Mouse (Mus musculus) embryonic facial prominence, embryonic 11.5 days (tissue): Measurements from ENCODE around the gene Dnttip2. TPM values are rescaled to one million over a fixed set of nuclear protein-coding genes. Genes with fewer than 3 reads are reported as not detected.

Experiments
- ATAC-seq: fragments of 200-750 bp; cut with Nextera tagmentation; replicated peaks from 2 replicates; pipeline ENCODE4 v1.8.0; 2017; ENCODE audit warnings: low read depth; ENCODE audit not compliant: insufficient number of reproducible peaks, low FRiP score, low TSS enrichment
- DNase-seq: peaks from one replicate; pipeline ENCODE4 v3.0.0-alpha.2; 2015; ENCODE audit warnings: low spot score
- H3K27ac ChIP-seq: fragments of 300-500 bp; sonication (generic); replicated peaks from 2 replicates; pipeline ENCODE4 v1.5.1; 2014; ENCODE audit warnings: mild to moderate bottlenecking, low read depth, low read length, control low read depth
- H3K27me3 ChIP-seq: fragments of 300-500 bp; sonication (generic); 2 replicates; pipeline ENCODE4 v1.6.1; 2014; ENCODE audit warnings: mild to moderate bottlenecking, low read length, moderate library complexity, mixed read lengths; ENCODE audit not compliant: control insufficient read depth, insufficient read depth
- H3K36me3 ChIP-seq: fragments of 300-500 bp; sonication (generic); replicated peaks from 2 replicates; pipeline ENCODE4 v1.6.1; 2014; ENCODE audit warnings: low read depth, mild to moderate bottlenecking, low read length, moderate library complexity, mixed read lengths; ENCODE audit not compliant: control insufficient read depth, insufficient read depth
- H3K4me1 ChIP-seq: fragments of 300-500 bp; sonication (generic); 2 replicates; pipeline ENCODE4 v1.6.1; 2014; ENCODE audit warnings: low read length, mixed read lengths; ENCODE audit not compliant: control insufficient read depth, insufficient read depth
- H3K4me2 ChIP-seq: fragments of 300-500 bp; sonication (generic); 2 replicates; pipeline ENCODE4 v1.6.1; 2014; ENCODE audit warnings: low read depth, mild to moderate bottlenecking, control low read depth, low read length, moderate library complexity
- H3K4me3 ChIP-seq: fragments of 300-500 bp; sonication (generic); 2 replicates; pipeline ENCODE4 v1.5.1; 2014; ENCODE audit warnings: low read depth, low read length, control low read depth
- H3K9ac ChIP-seq: fragments of 300-500 bp; sonication (generic); replicated peaks from 2 replicates; pipeline ENCODE4 v1.6.1; 2014; ENCODE audit warnings: mild to moderate bottlenecking, control low read depth, low read length
- H3K9me3 ChIP-seq: fragments of 300-500 bp; sonication (generic); replicated peaks from 2 replicates; pipeline ENCODE4 v1.6.1; 2016; ENCODE audit warnings: mild to moderate bottlenecking, low read length, inconsistent platforms, mixed read lengths; ENCODE audit not compliant: control insufficient read depth
- WGBS: fragments of 180-500 bp; shearing (Covaris S2); extraction: QIAGEN DNeasy Blood & Tissue Kit; methylation state at CpG from one replicate; pipeline ENCODE4 v1.1.7; 2014; 5-methylcytosine and 5-hydroxymethylcytosine counted together
- polyA plus RNA-seq: library from polyadenylated mRNA; unstranded; fragments of >200 nt; fragmentation: Nextera tagmentation; extraction: Ambion mirVana; gene quantifications from 2 replicates; pipeline ENCODE4 v1.2.1, GENCODE M21; 2014

Gene Dnttip2
- polyA plus RNA-seq, 1 experiment from 2014 or later = 115 TPM

GRCm38 (mm10) chr3:122307894-122308671 is 33.9 kb downstream of the Dnttip2 start:
- ATAC-seq (no peak), DNase-seq (no peak)
- Histone ChIP-seq H3K4me2 (no peak overlapping the region), H3K36me3 (no peaks in the 10 kb centered on the region), H3K9me3 (no peaks in the 10 kb centered on the region), H3K4me1 (no peaks in the 10 kb centered on the region), H3K9ac (no peak overlapping the region), H3K27me3 (no peaks in the 10 kb centered on the region), H3K4me3 (no peak overlapping the region), H3K27ac (no peak overlapping the region)
- WGBS = 59% methylated on average over 4 of the region's 4 CpGs

- Histone ChIP-seq H3K4me2 (no peak overlapping the region), H3K36me3 (no peaks in the 10 kb centered on the region), H3K4me3 (no peak overlapping the region)
Measured at GRCm38 (mm10) chr3:122308981-122309380, 34.8 kb downstream of the Dnttip2 start.

GRCm38 (mm10) chr3:122312078-122312477 is 37.9 kb downstream of the Dnttip2 start:
- H3K4me1 ChIP-seq = no peaks in the 10 kb centered on the region
- no peaks in the 10 kb centered on the region for H3K36me3 ChIP-seq
- H3K4me3 ChIP-seq = no peak overlapping the region
- H3K27ac ChIP-seq = no peak overlapping the region
- no peaks in the 10 kb centered on the region for H3K27me3 ChIP-seq
- H3K9me3 ChIP-seq = no peaks in the 10 kb centered on the region
- no peak; the same call in 1 of the 2 replicates for ATAC-seq
- peak; percentile 92 for DNase-seq
- 24% methylated on average over 2 of the region's 2 CpGs for WGBS
- H3K9ac ChIP-seq = no peak overlapping the region
- no peak overlapping the region for H3K4me2 ChIP-seq

More at GRCm38 (mm10) chr3:122308981-122309380, 34.8 kb downstream of the Dnttip2 start:
- Histone ChIP-seq H3K9ac (no peak overlapping the region), H3K9me3 (no peaks in the 10 kb centered on the region), H3K27me3 (no peaks in the 10 kb centered on the region), H3K27ac (no peak overlapping the region), H3K4me1 (no peaks in the 10 kb centered on the region)
- 34% methylated on average over 6 of the region's 6 CpGs for WGBS
- DNase-seq (no peak), ATAC-seq (no peak)

- Histone ChIP-seq H3K4me2 (no peak overlapping the region), H3K27ac (no peak overlapping the region)
- DNase-seq = no peak
Measured at GRCm38 (mm10) chr3:122312936-122313629, 38.9 kb downstream of the Dnttip2 start.

GRCm38 (mm10) chr3:122313936-122314335 is 39.7 kb downstream of the Dnttip2 start:
- Histone ChIP-seq H3K4me1 (no peaks in the 10 kb centered on the region), H3K9me3 (no peaks in the 10 kb centered on the region), H3K27me3 (no peaks in the 10 kb centered on the region), H3K9ac (no peak overlapping the region), H3K36me3 (no peaks in the 10 kb centered on the region), H3K4me2 (no peak overlapping the region), H3K4me3 (no peak overlapping the region), H3K27ac (no peak overlapping the region)
- 48% methylated on average over 7 of the region's 7 CpGs for WGBS
- no peak for ATAC-seq
- no peak for DNase-seq

More at GRCm38 (mm10) chr3:122312936-122313629, 38.9 kb downstream of the Dnttip2 start:
- ATAC-seq = peak; percentile 30; the same call in 1 of the 2 replicates
- Histone ChIP-seq H3K4me3 (no peak overlapping the region), H3K27me3 (no peaks in the 10 kb centered on the region), H3K36me3 (no peaks in the 10 kb centered on the region), H3K4me1 (no peaks in the 10 kb centered on the region), H3K9me3 (no peaks in the 10 kb centered on the region), H3K9ac (no peak overlapping the region)
- 81% methylated on average over 10 of the region's 10 CpGs for WGBS

GRCm38 (mm10) chr3:122316621-122317020 is 42.4 kb downstream of the Dnttip2 start:
- no peaks in the 10 kb centered on the region for H3K36me3 ChIP-seq
- WGBS = 12% methylated on average over 11 of the region's 11 CpGs
- no peak for DNase-seq
- no peak overlapping the region for H3K9ac ChIP-seq
- H3K27me3 ChIP-seq = no peaks in the 10 kb centered on the region
- H3K4me2 ChIP-seq = peak overlapping the region; percentile 14; the same call in 1 of the 2 replicates
- no peaks in the 10 kb centered on the region for H3K4me1 ChIP-seq
- no peak for ATAC-seq
- no peaks in the 10 kb centered on the region for H3K9me3 ChIP-seq
- no peak overlapping the region for H3K4me3 ChIP-seq
- no peak overlapping the region for H3K27ac ChIP-seq

GRCm38 (mm10) chr3:122317339-122317738 is 43.2 kb downstream of the Dnttip2 start:
- WGBS = 86% methylated on average over 6 of the region's 6 CpGs
- no peaks in the 10 kb centered on the region for H3K27me3 ChIP-seq
- DNase-seq (no peak), ATAC-seq (no peak)
- H3K4me1 ChIP-seq = no peaks in the 10 kb centered on the region
- no peak overlapping the region for H3K9ac ChIP-seq
- no peak overlapping the region for H3K27ac ChIP-seq
- no peaks in the 10 kb centered on the region for H3K9me3 ChIP-seq
- no peak overlapping the region for H3K4me3 ChIP-seq
- no peaks in the 10 kb centered on the region for H3K36me3 ChIP-seq
- no peak overlapping the region for H3K4me2 ChIP-seq

GRCm38 (mm10) chr3:122322226-122322625 is 48.0 kb downstream of the Dnttip2 start:
- ATAC-seq (no peak; the same call in 1 of the 2 replicates), DNase-seq (no peak)
- H3K4me1 ChIP-seq = no peaks in the 10 kb centered on the region
- no peaks in the 10 kb centered on the region for H3K36me3 ChIP-seq
- WGBS = 60% methylated on average over 9 of the region's 9 CpGs
- no peak overlapping the region for H3K9ac ChIP-seq
- no peaks in the 10 kb centered on the region for H3K27me3 ChIP-seq
- no peak overlapping the region for H3K4me2 ChIP-seq
- H3K9me3 ChIP-seq = no peaks in the 10 kb centered on the region
- H3K4me3 ChIP-seq = no peak overlapping the region
- H3K27ac ChIP-seq = no peak overlapping the region
